Mouse (Mus musculus) embryonic facial prominence, embryonic 14.5 days (tissue): ENCODE measurements around the gene C87977. TPM values are rescaled to one million over a fixed set of nuclear protein-coding genes. Genes with fewer than 3 reads are reported as not detected.
"Not testable (repeated sequence)": the region's sequence is repeated elsewhere in the genome, so short reads cannot be mapped to it uniquely, and the experiment has no call there.

Experiments used
- ATAC-seq: fragments of 200-750 bp; cut with Nextera tagmentation; 2 replicates; pipeline ENCODE4 v1.8.0; 2017; ENCODE audit warnings: low read depth, moderate number of reproducible peaks, moderate TSS enrichment
- DNase-seq: peaks from one replicate; pipeline ENCODE4 v3.0.0-alpha.2; 2015; ENCODE audit warnings: low spot score
- H3K27ac ChIP-seq: fragments of 300-500 bp; sonication (generic); replicated peaks from 2 replicates; pipeline ENCODE4 v1.5.1; 2014; ENCODE audit warnings: low read depth, mild to moderate bottlenecking, low read length, moderate library complexity
- H3K27me3 ChIP-seq: fragments of 300-500 bp; sonication (generic); replicated peaks from 2 replicates; pipeline ENCODE4 v1.6.1; 2014; ENCODE audit warnings: low read length; ENCODE audit not compliant: control insufficient read depth, insufficient read depth
- H3K36me3 ChIP-seq: fragments of 300-500 bp; sonication (generic); 2 replicates; pipeline ENCODE4 v1.6.1; 2014; ENCODE audit warnings: low read length, mixed read lengths; ENCODE audit not compliant: control insufficient read depth, insufficient read depth
- H3K4me1 ChIP-seq: fragments of 300-500 bp; sonication (generic); 2 replicates; pipeline ENCODE4 v1.6.1; 2014; ENCODE audit warnings: antibody characterized with exemption, low read length; ENCODE audit not compliant: control insufficient read depth, insufficient read depth
- H3K4me2 ChIP-seq: fragments of 300-500 bp; sonication (generic); 2 replicates; pipeline ENCODE4 v1.6.1; 2014; ENCODE audit warnings: low read depth, mild to moderate bottlenecking, low read length, moderate library complexity, mixed read lengths
- H3K4me3 ChIP-seq: fragments of 300-500 bp; sonication (generic); 2 replicates; pipeline ENCODE4 v1.5.1; 2014; ENCODE audit warnings: low read depth, mild to moderate bottlenecking, low read length
- H3K9ac ChIP-seq: fragments of 300-500 bp; sonication (generic); 2 replicates; pipeline ENCODE4 v1.6.1; 2014; ENCODE audit warnings: low read depth, mild to moderate bottlenecking, low read length, moderate library complexity, mixed read lengths
- H3K9me3 ChIP-seq: fragments of 300-500 bp; sonication (generic); 2 replicates; pipeline ENCODE4 v1.6.1; 2016; ENCODE audit warnings: low read length; ENCODE audit not compliant: control insufficient read depth
- WGBS: fragments of 180-500 bp; shearing (Covaris S2); extraction: QIAGEN DNeasy Blood & Tissue Kit; methylation state at CpG from one replicate; pipeline ENCODE4 v1.1.7; 2014; 5-methylcytosine and 5-hydroxymethylcytosine counted together
- polyA plus RNA-seq: library from polyadenylated mRNA; unstranded; fragments of >200 nt; fragmentation: Nextera tagmentation; extraction: Ambion mirVana; gene quantifications from 2 replicates; pipeline ENCODE4 v1.2.1, GENCODE M21; 2014

The C87977 gene
- polyA plus RNA-seq = not detected in 2 replicates

DNA sequence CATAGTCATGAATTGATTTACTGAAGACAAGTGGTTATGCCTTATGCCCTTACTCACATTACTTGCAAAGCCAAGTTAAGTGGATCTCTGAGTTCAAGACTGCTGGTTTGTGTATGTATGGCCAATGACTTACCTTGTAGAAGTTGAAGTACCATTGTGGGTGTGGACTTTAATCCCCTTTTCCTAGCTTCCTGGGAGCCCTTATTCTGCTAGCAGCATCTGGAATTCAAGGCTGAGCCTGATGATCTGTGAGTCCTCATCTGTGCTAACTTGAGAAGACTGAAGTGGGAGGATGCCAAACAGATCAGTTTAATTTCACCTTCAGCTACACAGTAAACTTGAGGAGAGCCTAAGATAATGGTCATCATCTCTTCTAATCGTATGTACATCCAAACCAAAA is at the start of gene C87977:
Gene C87977, minus strand, starts transcription at position 101 of the 400 bp plus-strand sequence.
- not testable (repeated sequence) for H3K9ac ChIP-seq, H3K36me3 ChIP-seq, H3K4me1 ChIP-seq, H3K4me3 ChIP-seq, H3K27me3 ChIP-seq, H3K27ac ChIP-seq, DNase-seq, ATAC-seq, H3K4me2 ChIP-seq, H3K9me3 ChIP-seq
- WGBS = 88% methylated on average over 1 of the region's 1 CpGs

GRCm38 (mm10) chr4:144254768-144255167 is 41.6 kb upstream of the C87977 start:
- H3K9ac ChIP-seq, H3K4me2 ChIP-seq, DNase-seq, ATAC-seq, H3K27ac ChIP-seq, H3K4me3 ChIP-seq, H3K27me3 ChIP-seq, H3K36me3 ChIP-seq, H3K4me1 ChIP-seq, H3K9me3 ChIP-seq: not testable (repeated sequence)

GRCm38 (mm10) chr4:144190419-144190818 is 22.7 kb downstream of the C87977 start, which contains the start of gene Oog2:
TSS of gene Oog2 (plus strand) at chr4:144190719.
- DNase-seq (no peak), ATAC-seq (no peak)
- Histone ChIP-seq H3K4me1 (no peaks in the 10 kb centered on the region), H3K9me3 (peaks cover 7% of the 10 kb centered on the region; the same call in 1 of the 2 replicates), H3K4me2 (no peak within 1 kb of the TSS), H3K27me3 (no peaks in the 10 kb centered on the region), H3K4me3 (no peak within 1 kb of the TSS), H3K9ac (no peak within 1 kb of the TSS), H3K27ac (no peak within 1 kb of the TSS), H3K36me3 (no peaks in the 10 kb centered on the region)
- WGBS = 38% methylated on average over 1 of the region's 1 CpGs

DNA sequence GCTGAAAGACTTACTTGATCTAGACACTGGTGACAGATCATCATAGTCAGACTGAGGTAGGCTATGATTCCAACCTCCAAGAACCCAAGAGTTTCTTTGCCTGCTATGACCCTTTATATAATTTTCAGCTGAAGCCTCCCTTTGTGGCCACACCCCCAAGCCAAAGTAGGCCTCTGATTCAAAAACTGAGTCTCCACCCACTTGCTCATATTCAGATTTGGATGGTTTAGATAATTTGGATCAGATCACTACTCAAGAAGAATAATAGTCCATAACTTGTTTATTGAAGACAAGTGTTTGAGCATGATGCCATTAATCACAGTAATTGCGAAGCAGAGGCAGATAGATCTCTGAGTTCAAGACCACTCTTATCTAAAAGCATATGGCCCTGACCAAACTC is 50.6 kb downstream of the C87977 start, which contains the start of gene Oog3:
Gene Oog3, minus strand, starts transcription at position 101 of the 400 bp plus-strand sequence.
- Histone ChIP-seq H3K27ac (no peak within 1 kb of the TSS), H3K4me3 (no peak within 1 kb of the TSS), H3K9me3 (peaks cover 25% of the 10 kb centered on the region; the same call in 1 of the 2 replicates), H3K4me1 (no peaks in the 10 kb centered on the region), H3K36me3 (no peaks in the 10 kb centered on the region), H3K27me3 (no peaks in the 10 kb centered on the region), H3K4me2 (no peak within 1 kb of the TSS), H3K9ac (no peak within 1 kb of the TSS)
- no peak for ATAC-seq
- no peak for DNase-seq
- 89% methylated on average over 1 of the region's 1 CpGs for WGBS

Other genes with a start within 250 kb of the C87977 start
- not detected in 2 replicates for gene Gm13101, start 246.4 kb downstream of the C87977 start, polyA plus RNA-seq
- gene Pramef17, start 218.9 kb downstream of the C87977 start, polyA plus RNA-seq = not detected in 2 replicates
- not detected in 2 replicates for gene Pramel4, start 154.2 kb downstream of the C87977 start, polyA plus RNA-seq
- not detected in 2 replicates for gene Gm13102, start 106.8 kb downstream of the C87977 start, polyA plus RNA-seq
- not detected in 2 replicates for gene Oog3, start 50.7 kb downstream of the C87977 start, polyA plus RNA-seq
- gene Oog2, start 22.6 kb downstream of the C87977 start, polyA plus RNA-seq = not detected in 2 replicates
- not detected in 2 replicates for gene Pramel5, start 67.2 kb upstream of the C87977 start, polyA plus RNA-seq
- not detected in 2 replicates for gene Gm13128, start 116.9 kb upstream of the C87977 start, polyA plus RNA-seq
- gene Gm13119, start 144.6 kb upstream of the C87977 start, polyA plus RNA-seq = not detected in 2 replicates
- 0.19 TPM in 1 of 2 replicates, not detected in the other for gene Pramef20, start 164.6 kb upstream of the C87977 start, polyA plus RNA-seq
- 0.16 and 0.24 TPM in 2 replicates for gene Pramef12, start 195.1 kb upstream of the C87977 start, polyA plus RNA-seq
- not detected in 2 replicates for gene 1700012P22Rik, start 225.5 kb upstream of the C87977 start, polyA plus RNA-seq
- not detected in 2 replicates for gene Gm9944, start 240.0 kb upstream of the C87977 start, polyA plus RNA-seq